Mouse (Mus musculus): ENCODE data around the gene Atg101.
A peak's percentile ranks its signal among the peaks of the same experiment; 100 is the strongest.

DNA sequence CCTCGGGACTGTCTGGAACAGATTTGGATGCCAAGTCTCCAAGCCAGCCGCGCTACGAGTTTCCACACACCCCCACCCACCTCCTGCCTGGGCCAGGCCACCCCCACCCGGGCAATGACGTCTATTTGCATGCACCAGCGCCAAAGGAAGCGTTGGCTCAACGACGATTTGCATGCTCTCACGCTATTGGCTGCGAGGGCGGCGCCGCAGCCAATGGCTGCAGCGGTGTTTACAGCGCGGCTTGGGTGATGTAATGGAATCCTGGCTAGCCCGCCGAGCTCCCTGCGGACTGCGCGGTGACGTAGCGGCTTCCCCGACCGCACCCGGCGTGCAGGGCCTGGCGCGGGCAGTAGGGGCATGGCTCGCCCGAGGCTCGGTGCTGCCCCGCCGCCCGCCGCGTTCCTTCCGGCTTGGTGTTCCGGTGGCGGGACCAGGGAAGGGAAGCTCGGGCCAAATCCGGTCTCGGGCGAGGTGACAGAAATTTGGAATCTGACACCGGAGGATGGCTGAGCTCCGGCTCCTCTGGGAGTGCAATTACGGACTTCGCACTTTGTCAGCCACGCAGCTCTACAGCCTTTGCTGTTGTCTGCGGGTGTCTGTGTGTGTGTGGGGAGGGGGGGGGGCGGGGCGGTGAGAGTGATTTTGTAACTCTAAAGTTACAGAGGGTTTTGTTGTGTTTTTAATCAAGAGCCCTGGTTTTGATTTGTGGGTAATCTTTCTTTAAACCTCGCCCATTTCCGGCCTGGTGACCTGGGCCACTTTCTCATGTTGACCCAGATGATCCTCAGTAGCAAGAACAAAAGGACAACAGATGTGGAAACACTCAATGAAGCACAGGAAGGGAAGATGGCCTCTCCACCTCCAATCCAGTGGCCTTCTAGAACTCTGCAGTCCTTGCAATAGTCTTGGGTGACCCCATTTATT, 37.6 kb upstream of the Atg101 start:
- TF ChIP-seq CTCF (IDR thresholded peaks at IDR 0.05; ENCODE audit: low read depth) = peak; percentile 61
- TF ChIP-seq EP300 (optimal IDR thresholded peaks at IDR 0.05) = no peak
